Mouse (Mus musculus): ENCODE results near the gene Ube2f. TPM values are rescaled to one million over a fixed set of nuclear protein-coding genes. Genes with fewer than 3 reads are reported as not detected.

Ube2f gene
- polyA plus RNA-seq, 1 experiment from 2014 or later, result 60.8 TPM

- H3K27me3 ChIP-seq (ENCODE audit: control insufficient read depth, insufficient read depth, low read depth, low read length), result no peaks in the 10 kb centered on the region
- H3K4me1 ChIP-seq (replicated peaks; ENCODE audit: control insufficient read depth, insufficient read depth, low read length), result 0 out of 2 replicates have a peak, but pooled peaks cover 5% of the 10 kb centered on the region
- H3K27ac ChIP-seq (ENCODE audit: low read length), result no peak overlapping the region
- no peaks in the 10 kb centered on the region for H3K9me3 ChIP-seq (ENCODE audit: control insufficient read depth, low read length)
- WGBS, result 79% methylated on average over 1 of the region's 1 CpGs
- no peak overlapping the region for H3K4me3 ChIP-seq (ENCODE audit: low read length)
- ATAC-seq (ENCODE audit: low read depth), result peak; percentile 23; the same call in 1 of the 2 replicates
- H3K36me3 ChIP-seq (ENCODE audit: control insufficient read depth, insufficient read depth, low read length), result no peaks in the 10 kb centered on the region
- no peak overlapping the region for H3K4me2 ChIP-seq (ENCODE audit: low read depth, low read length)
- no peak overlapping the region for H3K9ac ChIP-seq (ENCODE audit: low read length)
Observed at GRCm38 (mm10) chr1:91211099-91211498, 39.0 kb upstream of the Ube2f start.

- Histone ChIP-seq H3K36me3 (ENCODE audit: control insufficient read depth, insufficient read depth, low read length) (no peaks in the 10 kb centered on the region), H3K27ac (ENCODE audit: low read length) (no peak overlapping the region), H3K4me3 (ENCODE audit: low read length) (no peak overlapping the region), H3K27me3 (ENCODE audit: control insufficient read depth, insufficient read depth, low read depth, low read length) (no peaks in the 10 kb centered on the region), H3K9me3 (ENCODE audit: control insufficient read depth, low read length) (no peaks in the 10 kb centered on the region), H3K9ac (ENCODE audit: low read length) (no peak overlapping the region), H3K4me1 (replicated peaks; ENCODE audit: control insufficient read depth, insufficient read depth, low read length) (0 out of 2 replicates have a peak, but pooled peaks cover 5% of the 10 kb centered on the region), H3K4me2 (ENCODE audit: low read depth, low read length) (no peak overlapping the region)
- ATAC-seq (ENCODE audit: low read depth), result peak; percentile 18; the same call in 1 of the 2 replicates
- WGBS, result 45% methylated on average over 7 of the region's 7 CpGs
Observed at GRCm38 (mm10) chr1:91211591-91212008, 38.5 kb upstream of the Ube2f start.

GRCm38 (mm10) chr1:91215264-91215663 is 34.8 kb upstream of the Ube2f start:
- H3K4me2 ChIP-seq (ENCODE audit: low read depth, low read length), result no peak overlapping the region
- H3K9me3 ChIP-seq (ENCODE audit: control insufficient read depth, low read length), result no peaks in the 10 kb centered on the region
- H3K4me3 ChIP-seq (ENCODE audit: low read length), result no peak overlapping the region
- 0 out of 2 replicates have a peak, but pooled peaks cover 5% of the 10 kb centered on the region for H3K4me1 ChIP-seq (replicated peaks; ENCODE audit: control insufficient read depth, insufficient read depth, low read length)
- H3K27ac ChIP-seq (ENCODE audit: low read length), result no peak overlapping the region
- H3K9ac ChIP-seq (ENCODE audit: low read length), result no peak overlapping the region
- no peaks in the 10 kb centered on the region for H3K36me3 ChIP-seq (ENCODE audit: control insufficient read depth, insufficient read depth, low read length)
- H3K27me3 ChIP-seq (ENCODE audit: control insufficient read depth, insufficient read depth, low read depth, low read length), result no peaks in the 10 kb centered on the region
- ATAC-seq (ENCODE audit: low read depth), result no peak
- whole genome bisulfite sequencing, result 90% methylated on average over 1 of the region's 1 CpGs

GRCm38 (mm10) chr1:91215981-91216380 is 34.1 kb upstream of the Ube2f start:
- no peak overlapping the region for H3K4me3 ChIP-seq (ENCODE audit: low read length)
- ATAC-seq (ENCODE audit: low read depth), result 0 out of 2 replicates have a peak, but pooled peaks have one; percentile 31
- 0 out of 2 replicates have a peak, but pooled peaks cover 5% of the 10 kb centered on the region for H3K4me1 ChIP-seq (replicated peaks; ENCODE audit: control insufficient read depth, insufficient read depth, low read length)
- no peak overlapping the region; the same call in 1 of the 2 replicates for H3K27ac ChIP-seq (ENCODE audit: low read length)
- H3K27me3 ChIP-seq (ENCODE audit: control insufficient read depth, insufficient read depth, low read depth, low read length), result no peaks in the 10 kb centered on the region
- no peaks in the 10 kb centered on the region for H3K36me3 ChIP-seq (ENCODE audit: control insufficient read depth, insufficient read depth, low read length)
- H3K4me2 ChIP-seq (ENCODE audit: low read depth, low read length), result no peak overlapping the region
- 14% methylated on average over 1 of the region's 1 CpGs for WGBS
- no peak overlapping the region for H3K9ac ChIP-seq (ENCODE audit: low read length)
- no peaks in the 10 kb centered on the region for H3K9me3 ChIP-seq (ENCODE audit: control insufficient read depth, low read length)

GRCm38 (mm10) chr1:91216504-91217267 is 33.4 kb upstream of the Ube2f start:
- no peaks in the 10 kb centered on the region for H3K27me3 ChIP-seq (ENCODE audit: control insufficient read depth, insufficient read depth, low read depth, low read length)
- H3K9ac ChIP-seq (ENCODE audit: low read length), result no peak overlapping the region
- WGBS, result 50% methylated on average over 10 of the region's 10 CpGs
- 0 out of 2 replicates have a peak, but pooled peaks cover under 1% of the 10 kb centered on the region for H3K4me1 ChIP-seq (replicated peaks; ENCODE audit: control insufficient read depth, insufficient read depth, low read length)
- H3K4me3 ChIP-seq (ENCODE audit: low read length), result no peak overlapping the region
- peak overlapping the region; percentile 31; the same call in 1 of the 2 replicates for H3K27ac ChIP-seq (ENCODE audit: low read length)
- no peaks in the 10 kb centered on the region for H3K36me3 ChIP-seq (ENCODE audit: control insufficient read depth, insufficient read depth, low read length)
- no peak overlapping the region for H3K4me2 ChIP-seq (ENCODE audit: low read depth, low read length)
- H3K9me3 ChIP-seq (ENCODE audit: control insufficient read depth, low read length), result no peaks in the 10 kb centered on the region
- ATAC-seq (ENCODE audit: low read depth), result peak; percentile 45; the same call in 1 of the 2 replicates

- 77% methylated on average over 7 of the region's 7 CpGs for WGBS
- no peaks in the 10 kb centered on the region for H3K9me3 ChIP-seq (ENCODE audit: control insufficient read depth, low read length)
- H3K4me2 ChIP-seq (ENCODE audit: low read depth, low read length), result no peak overlapping the region
- no peaks in the 10 kb centered on the region for H3K36me3 ChIP-seq (ENCODE audit: control insufficient read depth, insufficient read depth, low read length)
- no peak overlapping the region for H3K9ac ChIP-seq (ENCODE audit: low read length)
- H3K4me1 ChIP-seq (replicated peaks; ENCODE audit: control insufficient read depth, insufficient read depth, low read length), result no peaks in the 10 kb centered on the region
- no peak for ATAC-seq (ENCODE audit: low read depth)
- H3K27ac ChIP-seq (ENCODE audit: low read length), result no peak overlapping the region
- H3K4me3 ChIP-seq (ENCODE audit: low read length), result no peak overlapping the region
- no peaks in the 10 kb centered on the region for H3K27me3 ChIP-seq (ENCODE audit: control insufficient read depth, insufficient read depth, low read depth, low read length)
Observed at GRCm38 (mm10) chr1:91219641-91220321, 30.3 kb upstream of the Ube2f start.

GRCm38 (mm10) chr1:91220322-91220672 is 29.8 kb upstream of the Ube2f start:
- Histone ChIP-seq H3K4me2 (ENCODE audit: low read depth, low read length) (no peak overlapping the region), H3K4me3 (ENCODE audit: low read length) (no peak overlapping the region), H3K36me3 (ENCODE audit: control insufficient read depth, insufficient read depth, low read length) (no peaks in the 10 kb centered on the region), H3K27ac (ENCODE audit: low read length) (no peak overlapping the region), H3K9ac (ENCODE audit: low read length) (no peak overlapping the region), H3K9me3 (ENCODE audit: control insufficient read depth, low read length) (no peaks in the 10 kb centered on the region), H3K4me1 (replicated peaks; ENCODE audit: control insufficient read depth, insufficient read depth, low read length) (no peaks in the 10 kb centered on the region), H3K27me3 (ENCODE audit: control insufficient read depth, insufficient read depth, low read depth, low read length) (no peaks in the 10 kb centered on the region)
- no peak for ATAC-seq (ENCODE audit: low read depth)
- 70% methylated on average over 3 of the region's 3 CpGs for WGBS

GRCm38 (mm10) chr1:91226562-91226961 is 23.5 kb upstream of the Ube2f start:
- H3K27ac ChIP-seq (ENCODE audit: low read length), result no peak overlapping the region
- no peak overlapping the region for H3K4me2 ChIP-seq (ENCODE audit: low read depth, low read length)
- H3K9me3 ChIP-seq (ENCODE audit: control insufficient read depth, low read length), result no peaks in the 10 kb centered on the region
- no peaks in the 10 kb centered on the region for H3K27me3 ChIP-seq (ENCODE audit: control insufficient read depth, insufficient read depth, low read depth, low read length)
- H3K36me3 ChIP-seq (ENCODE audit: control insufficient read depth, insufficient read depth, low read length), result no peaks in the 10 kb centered on the region
- 72% methylated on average over 4 of the region's 4 CpGs for WGBS
- no peak overlapping the region for H3K4me3 ChIP-seq (ENCODE audit: low read length)
- no peaks in the 10 kb centered on the region; the same call in 1 of the 2 replicates for H3K4me1 ChIP-seq (replicated peaks; ENCODE audit: control insufficient read depth, insufficient read depth, low read length)
- ATAC-seq (ENCODE audit: low read depth), result no peak
- no peak overlapping the region for H3K9ac ChIP-seq (ENCODE audit: low read length)

- ATAC-seq (ENCODE audit: low read depth), result no peak
- Histone ChIP-seq H3K4me2 (ENCODE audit: low read depth, low read length) (no peak overlapping the region), H3K9me3 (ENCODE audit: control insufficient read depth, low read length) (no peaks in the 10 kb centered on the region), H3K27me3 (ENCODE audit: control insufficient read depth, insufficient read depth, low read depth, low read length) (no peaks in the 10 kb centered on the region), H3K27ac (ENCODE audit: low read length) (no peak overlapping the region), H3K4me1 (replicated peaks; ENCODE audit: control insufficient read depth, insufficient read depth, low read length) (peaks cover 3% of the 10 kb centered on the region; the same call in 1 of the 2 replicates), H3K36me3 (ENCODE audit: control insufficient read depth, insufficient read depth, low read length) (no peaks in the 10 kb centered on the region), H3K9ac (ENCODE audit: low read length) (no peak overlapping the region), H3K4me3 (ENCODE audit: low read length) (no peak overlapping the region)
- WGBS, result 58% methylated on average over 15 of the region's 15 CpGs
Observed at GRCm38 (mm10) chr1:91227381-91228054, 22.6 kb upstream of the Ube2f start.

Data from lung, embryonic 16.5 days (tissue).